Mouse (Mus musculus) liver, embryonic 14.5 days (tissue): ENCODE measurements around the gene Rnf150.

Experiments used
- CTCF ChIP-seq: IDR thresholded peaks from 2 replicates; pipeline ENCODE4 v1.5.1; 2016; ENCODE audit warnings: antibody characterized with exemption, low read depth, control low read depth
- EP300 ChIP-seq: IDR thresholded peaks from 2 replicates; pipeline ENCODE4 v1.6.1; 2016; ENCODE audit warnings: antibody characterized with exemption, low read depth

DNA sequence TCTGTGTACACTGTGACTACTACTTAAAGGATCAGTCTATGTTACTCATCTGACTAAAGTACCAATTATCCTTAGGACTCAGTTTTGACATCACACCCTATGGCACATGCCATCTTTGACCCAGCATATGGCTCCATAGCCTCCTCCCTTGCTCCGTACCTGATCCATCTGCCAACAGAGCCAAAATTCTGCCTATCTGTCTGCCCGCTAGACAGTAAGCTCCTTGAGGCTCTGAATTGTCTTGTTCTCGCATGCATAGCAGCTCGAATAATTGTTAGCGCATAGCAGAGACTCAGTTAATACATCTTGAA, 216.3 kb downstream of the Rnf150 start:
- TF ChIP-seq CTCF (no peak), EP300 (no peak)
